Mouse (Mus musculus): Measurements from ENCODE around the gene Rnf8. TPM values are rescaled to one million over a fixed set of nuclear protein-coding genes. Genes with fewer than 3 reads are reported as not detected.

Gene Rnf8
- polyA plus RNA-seq, 1 experiment from 2014 or later = 77.1 TPM

DNA sequence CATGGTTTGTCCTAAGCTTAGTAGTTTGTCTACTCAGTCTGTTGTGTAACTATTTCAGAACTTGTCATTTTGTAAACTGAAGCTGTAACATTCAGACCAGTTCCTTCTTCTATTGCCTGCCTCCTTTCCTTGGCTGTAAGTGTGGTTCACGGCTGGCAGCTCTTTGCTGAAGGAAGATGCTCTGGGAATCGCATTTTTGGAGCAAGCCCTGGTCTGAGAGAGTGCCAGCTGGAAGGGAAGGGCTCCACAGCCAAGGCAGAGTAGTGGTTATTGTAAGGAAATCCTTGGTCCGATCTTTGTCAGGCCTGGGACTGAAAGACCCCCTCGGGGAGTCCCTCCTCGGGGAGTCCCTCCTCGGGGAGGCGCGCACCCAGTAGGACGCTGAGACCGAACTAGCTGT is 74.0 kb downstream of the Rnf8 start:
- WGBS = 93% methylated on average over 10 of the region's 10 CpGs
- peaks cover 41% of the 10 kb centered on the region for H3K4me1 ChIP-seq (replicated peaks; ENCODE audit: control insufficient read depth, insufficient read depth, low read length)
- H3K4me2 ChIP-seq = no peak overlapping the region
- ATAC-seq (replicated peaks; ENCODE audit: low FRiP score) (no peak), DNase-seq (ENCODE audit: low spot score) (no peak)
- H3K9me3 ChIP-seq (ENCODE audit: control insufficient read depth, low read length) = no peaks in the 10 kb centered on the region
- no peaks in the 10 kb centered on the region for H3K27me3 ChIP-seq (replicated peaks; ENCODE audit: control insufficient read depth, insufficient read depth, low read length)
- H3K27ac ChIP-seq (ENCODE audit: low read depth, low read length) = no peak overlapping the region
- H3K9ac ChIP-seq (ENCODE audit: low read depth, low read length) = no peak overlapping the region
- H3K36me3 ChIP-seq (ENCODE audit: control insufficient read depth, insufficient read depth, low read length) = peaks cover 48% of the 10 kb centered on the region
- no peak overlapping the region for H3K4me3 ChIP-seq (ENCODE audit: low read depth, low read length)

DNA sequence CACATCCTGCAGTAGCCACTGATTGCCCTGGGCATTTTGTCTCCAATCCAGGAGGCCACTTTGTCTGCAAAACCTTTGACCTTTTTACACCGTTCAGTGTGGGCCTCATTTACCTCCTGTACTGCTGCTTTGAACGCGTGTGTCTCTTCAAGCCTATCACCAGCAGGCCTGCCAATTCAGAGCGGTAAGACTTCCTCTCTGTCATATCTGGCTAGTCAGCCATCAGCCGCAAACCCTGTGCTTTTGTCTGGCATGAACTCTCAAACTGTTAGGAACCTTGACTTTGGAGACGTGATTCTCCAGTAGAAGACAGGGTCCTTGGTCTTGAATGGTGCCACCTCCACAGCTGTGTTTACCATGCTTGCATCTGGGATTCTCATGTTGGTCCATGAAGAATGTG is 75.7 kb downstream of the Rnf8 start:
- H3K9me3 ChIP-seq (ENCODE audit: control insufficient read depth, low read length) = no peaks in the 10 kb centered on the region
- H3K4me2 ChIP-seq = no peak overlapping the region
- H3K4me1 ChIP-seq (replicated peaks; ENCODE audit: control insufficient read depth, insufficient read depth, low read length) = peaks cover 27% of the 10 kb centered on the region
- 75% methylated on average over 6 of the region's 6 CpGs for WGBS
- no peak overlapping the region for H3K9ac ChIP-seq (ENCODE audit: low read depth, low read length)
- H3K27me3 ChIP-seq (replicated peaks; ENCODE audit: control insufficient read depth, insufficient read depth, low read length) = no peaks in the 10 kb centered on the region
- no peak for ATAC-seq (replicated peaks; ENCODE audit: low FRiP score)
- DNase-seq (ENCODE audit: low spot score) = no peak
- no peak overlapping the region for H3K27ac ChIP-seq (ENCODE audit: low read depth, low read length)
- H3K4me3 ChIP-seq (ENCODE audit: low read depth, low read length) = no peak overlapping the region
- H3K36me3 ChIP-seq (ENCODE audit: control insufficient read depth, insufficient read depth, low read length) = peaks cover 44% of the 10 kb centered on the region

DNA sequence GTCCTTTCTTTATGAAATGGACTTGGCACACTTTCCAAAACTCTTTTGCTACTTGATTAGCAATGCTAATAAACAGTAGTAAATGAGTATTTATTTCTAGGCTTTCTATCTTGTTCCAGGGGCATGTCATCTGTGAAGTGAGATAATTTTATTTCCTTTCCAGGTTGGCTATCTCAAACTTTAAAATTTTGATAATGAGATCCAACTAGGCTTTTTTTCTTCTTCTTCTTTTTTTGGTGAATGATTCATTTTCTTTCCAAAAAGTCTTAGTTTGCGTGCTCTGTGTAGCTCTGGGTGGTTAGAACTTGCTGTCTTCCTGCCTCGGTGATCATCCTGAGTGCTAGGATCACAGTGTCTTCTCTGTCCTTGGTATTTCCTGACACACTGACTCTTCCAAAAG is 78.2 kb downstream of the Rnf8 start:
- no peaks in the 10 kb centered on the region for H3K27me3 ChIP-seq (replicated peaks; ENCODE audit: control insufficient read depth, insufficient read depth, low read length)
- DNase-seq (ENCODE audit: low spot score) = no peak
- no peak overlapping the region for H3K4me2 ChIP-seq
- ATAC-seq (replicated peaks; ENCODE audit: low FRiP score) = no peak
- H3K4me1 ChIP-seq (replicated peaks; ENCODE audit: control insufficient read depth, insufficient read depth, low read length) = peaks cover 4% of the 10 kb centered on the region
- H3K27ac ChIP-seq (ENCODE audit: low read depth, low read length) = no peak overlapping the region
- no peaks in the 10 kb centered on the region for H3K9me3 ChIP-seq (ENCODE audit: control insufficient read depth, low read length)
- H3K9ac ChIP-seq (ENCODE audit: low read depth, low read length) = no peak overlapping the region
- peaks cover 48% of the 10 kb centered on the region for H3K36me3 ChIP-seq (ENCODE audit: control insufficient read depth, insufficient read depth, low read length)
- H3K4me3 ChIP-seq (ENCODE audit: low read depth, low read length) = no peak overlapping the region
- 79% methylated on average over 2 of the region's 2 CpGs for WGBS

DNA sequence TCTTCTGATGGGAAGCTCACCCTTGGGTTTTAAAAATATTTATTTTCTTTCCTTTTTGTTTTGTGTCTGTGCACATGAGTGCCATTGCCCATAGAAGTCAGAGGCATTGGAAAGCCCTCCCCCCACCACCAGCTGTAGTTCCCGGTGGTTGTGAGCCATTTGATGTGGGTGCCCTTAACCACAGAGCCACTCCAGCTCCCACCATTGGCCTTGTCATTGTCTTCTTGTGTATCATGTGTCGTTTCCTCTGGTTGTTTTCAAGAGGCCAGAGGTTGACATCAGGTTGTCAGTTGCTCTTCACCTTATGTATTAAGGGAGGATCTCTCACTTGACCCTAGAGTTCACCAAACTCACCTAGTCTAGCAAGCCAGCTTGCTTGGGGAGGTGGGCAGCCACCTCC is 79.0 kb downstream of the Rnf8 start:
- no peak overlapping the region for H3K9ac ChIP-seq (ENCODE audit: low read depth, low read length)
- H3K9me3 ChIP-seq (ENCODE audit: control insufficient read depth, low read length) = no peaks in the 10 kb centered on the region
- H3K4me2 ChIP-seq = no peak overlapping the region
- no peaks in the 10 kb centered on the region; the same call in 1 of the 2 replicates for H3K4me1 ChIP-seq (replicated peaks; ENCODE audit: control insufficient read depth, insufficient read depth, low read length)
- no peak overlapping the region for H3K27ac ChIP-seq (ENCODE audit: low read depth, low read length)
- no peak for DNase-seq (ENCODE audit: low spot score)
- no peaks in the 10 kb centered on the region for H3K27me3 ChIP-seq (replicated peaks; ENCODE audit: control insufficient read depth, insufficient read depth, low read length)
- 57% methylated on average over 2 of the region's 2 CpGs for WGBS
- no peak for ATAC-seq (replicated peaks; ENCODE audit: low FRiP score)
- peaks cover 52% of the 10 kb centered on the region for H3K36me3 ChIP-seq (ENCODE audit: control insufficient read depth, insufficient read depth, low read length)
- no peak overlapping the region for H3K4me3 ChIP-seq (ENCODE audit: low read depth, low read length)

DNA sequence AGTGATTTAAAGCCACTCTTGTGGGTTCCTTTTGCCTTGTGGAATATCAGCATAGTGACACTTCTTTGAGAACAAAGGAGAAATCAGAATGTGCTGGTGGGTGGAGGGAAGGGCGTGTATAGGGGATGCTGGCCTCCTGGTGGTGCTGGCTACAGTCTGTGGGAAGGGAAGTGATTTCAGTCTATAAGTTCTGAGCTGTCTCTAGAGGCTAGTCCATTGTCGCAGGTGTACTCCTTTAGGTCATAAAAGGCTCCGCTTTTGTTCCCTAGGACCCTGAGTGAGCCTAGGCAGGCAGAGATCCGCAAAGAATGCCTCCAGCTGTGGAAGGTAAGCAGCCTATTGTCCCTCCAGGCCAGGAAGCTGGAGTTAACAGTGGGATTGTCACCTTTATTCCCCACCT is 79.9 kb downstream of the Rnf8 start:
- Histone ChIP-seq H3K4me3 (ENCODE audit: low read depth, low read length) (no peak overlapping the region), H3K4me2 (no peak overlapping the region), H3K36me3 (ENCODE audit: control insufficient read depth, insufficient read depth, low read length) (peaks cover 51% of the 10 kb centered on the region), H3K4me1 (replicated peaks; ENCODE audit: control insufficient read depth, insufficient read depth, low read length) (no peaks in the 10 kb centered on the region; the same call in 1 of the 2 replicates), H3K9me3 (ENCODE audit: control insufficient read depth, low read length) (no peaks in the 10 kb centered on the region), H3K27ac (ENCODE audit: low read depth, low read length) (no peak overlapping the region), H3K9ac (ENCODE audit: low read depth, low read length) (no peak overlapping the region), H3K27me3 (replicated peaks; ENCODE audit: control insufficient read depth, insufficient read depth, low read length) (no peaks in the 10 kb centered on the region)
- ATAC-seq (replicated peaks; ENCODE audit: low FRiP score) (no peak), DNase-seq (ENCODE audit: low spot score) (no peak)
- 91% methylated on average over 4 of the region's 4 CpGs for WGBS

Small RNA genes lying within 50 kb of the gene (microRNA-seq; reads per million reads assigned to microRNA genes)
- 1.4 reads per million for gene Mir7667 (ENCODE audit: borderline number of aligned reads)

Other genes starting within 250 kb of the Rnf8 start
- gene Pim1, start 124.0 kb upstream of the Rnf8 start, polyA plus RNA-seq (2014; fragmentation: Nextera tagmentation; extraction: Ambion mirVana) = 41.6 and 47.0 TPM in 2 replicates
- gene Gm17657, start 65.2 kb upstream of the Rnf8 start, polyA plus RNA-seq (2014; fragmentation: Nextera tagmentation; extraction: Ambion mirVana) = 0.11 TPM in 1 of 2 replicates, not detected in the other
- gene Tbc1d22b, start 65.0 kb upstream of the Rnf8 start, polyA plus RNA-seq (2014; fragmentation: Nextera tagmentation; extraction: Ambion mirVana) = 11.5 and 11.8 TPM in 2 replicates
- gene Tmem217, start 62.4 kb upstream of the Rnf8 start, polyA plus RNA-seq (2014; fragmentation: Nextera tagmentation; extraction: Ambion mirVana) = 0.42 and 0.52 TPM in 2 replicates
- 2.0 and 2.6 TPM in 2 replicates for gene Gm28043, start 86 bp downstream of the Rnf8 start, polyA plus RNA-seq (2014; fragmentation: Nextera tagmentation; extraction: Ambion mirVana)
- 126 and 130 TPM in 2 replicates for gene Cmtr1, start 45.8 kb downstream of the Rnf8 start, polyA plus RNA-seq (2014; fragmentation: Nextera tagmentation; extraction: Ambion mirVana)
- 15.2 and 15.4 TPM in 2 replicates for gene Ccdc167, start 102.3 kb downstream of the Rnf8 start, polyA plus RNA-seq (2014; fragmentation: Nextera tagmentation; extraction: Ambion mirVana)

All from liver, embryonic 11.5 days (tissue).